Mouse (Mus musculus) Patski (cell line): ENCODE data around the gene Ndufa7. TPM values are rescaled to one million over a fixed set of nuclear protein-coding genes. Genes with fewer than 3 reads are reported as not detected.
A peak's percentile ranks its signal among the peaks of the same experiment; 100 is the strongest.
"Not testable (repeated sequence)": the region's sequence is repeated elsewhere in the genome, so short reads cannot be mapped to it uniquely, and the experiment has no call there.

Experiments used
- ATAC-seq: fragments of 100-300 bp; one replicate; pipeline ENCODE4 v1.8.0; 2021
- CTCF ChIA-PET: fragments of 350-600 bp; sonication (Branson Sonifier 250); formaldehyde crosslinking; loops from one replicate; lab custom pipeline; 2022; ENCODE audit warnings: inconsistent platforms; lab: Charles Lee
- POLR2A ChIA-PET: fragments of 350-600 bp; sonication (Branson Sonifier 250); formaldehyde crosslinking; loops from one replicate; lab custom pipeline; 2022; ENCODE audit warnings: antibody characterized with exemption, inconsistent platforms; lab: Charles Lee
- DNase-seq: peaks from one replicate; pipeline ENCODE4 v3.0.0-alpha.2; 2011; ENCODE audit warnings: low read depth, low spot score
- H3K27me3 ChIP-seq: fragments of 371-371 bp; one replicate; pipeline ENCODE4 v1.5.1; 2021
- CTCF ChIP-seq: fragments of 100-300 bp; IDR thresholded peaks from one replicate; pipeline ENCODE4 v1.5.1; 2021
- in situ Hi-C: fragments of 300-500 bp; cut with MboI; formaldehyde crosslinking; loops from 3 replicates; pipeline ENCODE4 v1.11.1; 2018; ENCODE audit warnings: low pct_unique_long_range_greater_than_20kb, mixed read lengths
- polyA plus RNA-seq: library from polyadenylated mRNA; unstranded; gene quantifications from one replicate; pipeline ENCODE4 v1.2.3, GENCODE M21; 2021

Gene Ndufa7
- polyA plus RNA-seq, 1 experiment from 2014 or later = 361 TPM

DNA sequence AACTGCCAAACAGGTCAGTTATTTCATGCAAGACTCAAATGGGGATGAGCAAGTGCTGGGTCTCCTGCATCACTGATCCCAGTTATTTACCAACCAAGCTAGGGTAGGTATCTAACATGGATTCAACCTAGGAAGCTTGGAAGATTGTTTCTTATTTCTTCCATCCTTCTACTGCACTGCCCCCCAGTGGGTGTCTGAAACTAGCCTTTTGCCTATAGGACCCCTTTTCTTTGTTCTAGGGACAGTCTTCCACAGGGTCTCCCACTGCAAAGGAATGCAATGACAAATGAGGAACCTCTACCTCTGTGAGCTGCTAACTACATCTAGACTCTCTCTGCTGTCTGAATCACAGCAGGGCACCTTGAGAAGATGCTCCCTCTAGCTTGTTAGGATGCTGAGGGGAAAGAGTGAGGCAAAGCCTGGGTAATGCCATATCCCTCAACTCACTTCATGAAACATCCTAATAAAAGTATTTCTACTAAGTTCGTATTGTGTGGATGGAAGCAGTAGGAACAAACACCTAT lies 1.9 kb upstream of the Ndufa7 start:
- DNase-seq (no peak), ATAC-seq (no peak)
- ChIA-PET POLR2A (interaction anchor here (0.5 kb wide), 1 partner anchor 1040 kb away, joined by 3 read pairs; no protein-coding TSS in a partner anchor), CTCF (interaction anchor here (1.9 kb wide), 1 partner anchor 9 kb away, joined by 4 read pairs; no protein-coding TSS in a partner anchor)
- no peak for TF ChIP-seq CTCF
- no peaks in the 10 kb centered on the region for H3K27me3 ChIP-seq
- in situ Hi-C loops = loop anchor here (10.0 kb wide), 1 partner anchor 288 kb away; no protein-coding TSS in a partner anchor

DNA sequence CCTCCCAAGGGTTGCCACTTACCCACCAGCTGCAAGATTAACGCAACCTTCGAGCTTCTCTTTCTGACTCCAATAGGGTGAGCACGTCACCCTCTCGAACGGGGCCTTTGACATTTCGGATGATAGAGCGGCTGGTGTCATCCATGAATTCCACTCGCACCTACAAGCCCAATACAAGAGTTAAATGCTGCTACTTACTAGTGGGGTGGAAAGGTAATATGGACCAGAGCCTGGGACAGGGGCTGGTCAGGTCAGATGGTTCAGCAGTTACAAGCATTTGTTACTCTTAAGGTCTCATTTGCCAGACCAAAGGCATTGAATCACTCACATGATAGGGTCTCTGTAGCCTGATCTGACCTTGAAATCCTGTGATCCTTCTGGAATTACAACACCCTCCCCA lies 1.2 kb upstream of the Ndufa7 start:
- H3K27me3 ChIP-seq, ATAC-seq, DNase-seq: not testable (repeated sequence)
- in situ Hi-C loops = loop anchor here (10.0 kb wide), 1 partner anchor 288 kb away; no protein-coding TSS in a partner anchor
- CTCF ChIA-PET = interaction anchor here (1.0 to 1.9 kb wide), 2 partner anchors 10 kb away, joined by 3 to 4 read pairs; no protein-coding TSS in a partner anchor
- POLR2A ChIA-PET = interaction anchor here (3.0 kb wide), 1 partner anchor 11 kb away, joined by 11 read pairs; no protein-coding TSS in a partner anchor

DNA sequence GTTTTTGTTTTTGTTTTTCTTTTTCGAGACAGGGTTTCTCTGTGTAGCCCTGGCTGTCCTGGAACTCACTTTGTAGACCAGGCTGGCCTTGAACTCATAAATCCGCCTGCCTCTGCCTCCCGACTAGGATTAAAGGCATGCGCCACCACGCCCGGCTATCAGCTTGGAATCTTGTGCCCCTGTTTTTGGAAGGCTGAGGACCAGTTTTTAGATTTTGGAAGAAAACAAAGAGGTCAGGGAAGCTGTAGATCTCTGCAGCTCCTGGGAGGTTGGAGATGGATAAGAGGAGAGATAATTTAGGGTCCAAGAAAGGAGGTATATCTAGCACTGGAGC lies 592 bp downstream of the Ndufa7 start:
- POLR2A ChIA-PET = interaction anchor here (0.6 to 3.0 kb wide), 4 partner anchors 12 to 120 kb away, joined by 3 to 11 read pairs (median 5); partner anchors contain the start of gene Cd320
- H3K27me3 ChIP-seq, CTCF ChIA-PET, ATAC-seq, DNase-seq: not testable (repeated sequence)
- in situ Hi-C loops = loop anchor here (5.0 to 10.0 kb wide), 2 partner anchors 290 to 383 kb away; no protein-coding TSS in a partner anchor

DNA sequence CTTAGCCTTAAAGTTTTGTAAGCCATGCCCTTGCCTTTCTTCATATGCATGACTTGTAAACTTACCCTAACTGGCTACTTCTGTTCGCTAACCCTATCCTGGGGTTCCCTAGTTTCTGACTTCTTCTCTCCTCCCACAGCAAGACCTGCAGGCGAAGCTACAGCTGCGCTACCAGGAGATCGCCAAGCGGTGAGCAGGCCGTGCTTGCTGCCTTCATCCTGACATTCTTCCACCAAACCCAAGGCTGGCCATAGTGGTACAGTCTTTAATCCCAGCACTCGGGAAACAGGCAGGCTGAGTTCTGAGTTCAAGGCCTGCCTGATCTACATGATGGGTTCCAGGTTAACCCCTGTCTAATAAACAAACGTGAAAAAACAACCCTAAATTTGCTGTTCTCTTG lies 1.1 kb downstream of the Ndufa7 start:
- ChIA-PET CTCF (interaction anchor here (1.9 kb wide), 1 partner anchor 12 kb away, joined by 6 read pairs; no protein-coding TSS in a partner anchor), POLR2A (interaction anchor here (0.6 to 3.0 kb wide), 4 partner anchors 13 to 120 kb away, joined by 3 to 11 read pairs (median 5); partner anchors contain the start of gene Cd320)
- no peak for TF ChIP-seq CTCF
- no peak for DNase-seq
- no peaks in the 10 kb centered on the region for H3K27me3 ChIP-seq
- in situ Hi-C loops = loop anchor here (5.0 to 10.0 kb wide), 2 partner anchors 291 to 383 kb away; no protein-coding TSS in a partner anchor
- no peak for ATAC-seq

DNA sequence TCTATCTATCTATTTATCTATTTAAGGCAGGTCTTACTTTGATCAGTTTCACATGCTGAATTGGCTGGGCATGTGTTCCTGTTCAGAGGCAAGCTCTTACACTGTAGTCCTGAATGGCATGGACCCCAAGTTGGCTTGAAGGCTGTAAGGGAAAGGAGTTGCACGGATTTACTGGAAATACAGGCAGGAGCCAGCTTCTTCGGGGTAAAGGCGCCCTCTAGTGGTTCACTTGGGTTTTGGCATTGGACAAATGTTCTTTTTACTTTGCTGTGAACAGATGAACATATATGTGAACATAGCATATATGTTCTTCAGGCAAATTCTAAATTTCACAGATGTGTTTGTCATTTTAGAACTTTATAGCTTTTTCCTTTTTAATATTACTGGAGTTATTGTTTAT lies 2.5 kb downstream of the Ndufa7 start:
- no peak for ATAC-seq
- H3K27me3 ChIP-seq = no peaks in the 10 kb centered on the region
- no peak for TF ChIP-seq CTCF
- ChIA-PET CTCF (interaction anchor here (0.7 to 4.6 kb wide), 11 partner anchors 14 to 863 kb away, joined by 3 to 18 read pairs (median 4); partner anchors contain the start of genes Cd320 and Kank3), POLR2A (no interaction called here)
- no peak for DNase-seq
- in situ Hi-C loops = loop anchor here (5.0 to 10.0 kb wide), 2 partner anchors 292 to 385 kb away; no protein-coding TSS in a partner anchor

DNA sequence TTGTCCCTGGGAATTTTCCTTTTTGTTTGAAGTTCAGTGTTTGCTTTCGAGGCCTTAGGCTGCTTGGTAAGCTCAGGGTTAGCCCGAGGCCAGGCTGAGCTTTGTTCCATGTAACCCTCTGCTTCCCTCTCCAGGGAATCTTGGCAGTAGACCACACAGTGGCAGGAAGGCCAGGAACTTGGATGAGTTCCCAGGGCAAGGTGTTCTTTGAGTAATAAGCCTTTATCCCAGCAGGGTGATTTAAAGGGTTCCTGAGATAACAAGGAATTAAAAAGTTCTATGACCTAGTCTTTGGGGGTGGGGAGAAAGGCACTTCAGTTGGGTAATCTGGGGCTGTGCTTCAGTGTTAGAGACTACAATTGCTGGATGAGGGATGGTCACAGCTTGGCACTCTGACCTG lies 4.5 kb downstream of the Ndufa7 start:
- ATAC-seq (peak; percentile 59), DNase-seq (peak; percentile 68)
- ChIA-PET POLR2A (no interaction called here), CTCF (interaction anchor here (1.3 to 4.6 kb wide), 2 partner anchors 12 to 50 kb away, joined by 4 to 18 read pairs; no protein-coding TSS in a partner anchor)
- no peaks in the 10 kb centered on the region for H3K27me3 ChIP-seq
- in situ Hi-C loops = loop anchor here (5.0 to 10.0 kb wide), 2 partner anchors 294 to 387 kb away; no protein-coding TSS in a partner anchor
- TF ChIP-seq CTCF = peak; percentile 5

DNA sequence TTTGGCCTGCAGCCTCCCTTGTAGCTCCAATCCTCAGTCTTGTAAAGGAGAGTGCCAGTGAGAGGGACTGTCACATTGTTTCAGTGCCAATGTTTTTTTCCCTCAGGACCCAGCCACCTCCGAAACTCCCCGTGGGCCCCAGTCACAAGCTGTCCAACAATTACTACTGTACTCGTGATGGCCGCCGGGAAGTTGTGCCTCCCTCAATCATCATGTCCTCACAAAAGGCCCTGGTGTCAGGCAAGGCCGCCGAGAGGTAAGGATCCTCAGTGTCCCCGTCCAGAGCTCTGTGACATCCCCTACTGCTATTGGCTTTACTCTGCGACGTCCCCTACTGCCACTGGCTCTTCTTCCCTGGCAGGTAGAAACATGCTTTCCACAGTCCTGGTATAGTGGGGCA lies 5.2 kb downstream of the Ndufa7 start:
- no peak for TF ChIP-seq CTCF
- H3K27me3 ChIP-seq = no peaks in the 10 kb centered on the region
- DNase-seq = no peak
- ChIA-PET POLR2A (interaction anchor here (1.2 kb wide), 1 partner anchor 13 kb away, joined by 3 read pairs; the partner anchor contains the start of gene Cd320), CTCF (interaction anchor here (1.2 to 4.6 kb wide), 3 partner anchors 11 to 51 kb away, joined by 3 to 18 read pairs (median 4); no protein-coding TSS in a partner anchor)
- in situ Hi-C loops = loop anchor here (5.0 to 10.0 kb wide), 2 partner anchors 295 to 387 kb away; no protein-coding TSS in a partner anchor
- ATAC-seq = no peak

DNA sequence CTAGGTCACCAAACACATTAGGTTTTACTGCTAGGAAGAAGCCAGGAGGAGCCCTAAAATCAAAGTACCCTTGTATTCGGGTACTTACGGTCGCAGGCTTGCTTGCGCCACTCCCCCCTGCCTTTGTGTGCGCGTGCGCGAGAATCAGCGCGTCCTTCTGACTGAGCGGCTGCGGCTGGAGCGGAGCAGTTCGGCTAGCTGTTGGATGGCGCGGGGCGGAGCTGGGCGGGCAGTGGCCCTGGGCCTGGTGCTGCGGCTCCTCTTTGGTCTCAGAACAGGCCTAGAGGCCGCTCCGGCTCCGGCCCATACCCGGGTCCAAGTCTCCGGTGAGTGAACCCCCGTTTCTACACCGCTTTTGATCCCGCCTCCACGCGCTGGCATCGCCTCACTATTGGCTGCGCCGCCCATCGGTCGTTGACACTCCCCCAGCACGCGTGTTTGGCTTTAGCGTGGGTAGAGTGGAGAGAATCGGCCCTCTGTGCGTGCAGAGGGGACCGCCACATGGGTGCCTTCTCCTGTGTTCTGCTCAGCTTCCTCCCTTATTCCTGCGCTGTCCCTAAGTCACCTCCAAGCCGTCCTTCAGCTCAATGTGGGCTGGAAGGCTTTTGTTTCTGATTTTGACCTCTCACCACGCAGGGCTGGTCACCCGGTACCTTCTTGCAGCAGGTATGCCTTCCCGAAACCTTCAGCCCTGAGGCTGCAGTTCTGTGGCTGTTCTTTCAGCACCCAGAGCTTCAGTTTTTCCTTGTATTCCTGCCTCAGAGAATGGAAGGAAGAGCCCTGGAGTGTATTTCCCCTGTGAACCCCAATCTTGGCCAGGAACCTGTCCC lies 18.8 kb downstream of the Ndufa7 start, which contains the start of gene Cd320:
Cd320 (plus strand) TSS at position 126 of the 830 bp plus-strand sequence.
- CTCF ChIA-PET = interaction anchor here (0.6 to 1.3 kb wide), 2 partner anchors 9 to 17 kb away, joined by 3 read pairs; no protein-coding TSS in a partner anchor
- ATAC-seq (peak; percentile 92), DNase-seq (peak; percentile 61)
- in situ Hi-C loops = no loop called here
- POLR2A ChIA-PET = interaction anchor here (0.9 to 1.8 kb wide), 2 partner anchors 13 to 18 kb away, joined by 3 to 6 read pairs; partner anchors contain the start of genes Ndufa7 and Rps28
- H3K27me3 ChIP-seq = no peaks in the 10 kb centered on the region
- TF ChIP-seq CTCF = no peak

DNA sequence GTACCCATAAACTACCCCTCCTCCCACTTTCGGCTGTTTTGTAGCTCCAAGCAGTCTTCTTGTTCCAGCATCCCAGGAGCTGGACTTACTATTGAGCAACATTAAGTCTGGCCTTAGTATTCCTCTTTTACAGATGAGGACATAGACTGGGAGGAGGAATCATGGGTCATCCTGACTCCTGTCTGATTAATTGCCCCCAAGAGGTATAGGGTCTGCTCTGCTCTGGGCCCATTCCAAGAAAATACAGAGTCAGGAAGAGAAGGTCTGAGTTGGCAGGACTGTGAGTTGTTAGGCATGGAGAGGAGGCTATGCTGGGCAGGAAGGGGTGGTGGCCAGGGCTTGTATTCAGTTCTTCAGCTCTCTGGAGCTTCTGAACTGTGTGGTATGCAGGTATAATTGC lies 19.8 kb downstream of the Ndufa7 start:
- in situ Hi-C loops = no loop called here
- POLR2A ChIA-PET = interaction anchor here (0.6 to 1.8 kb wide), 2 partner anchors 9 to 19 kb away, joined by 4 to 6 read pairs; partner anchors contain the start of genes Ndufa7 and Rps28
- TF ChIP-seq CTCF = no peak
- H3K27me3 ChIP-seq = no peaks in the 10 kb centered on the region
- ATAC-seq (no peak), DNase-seq (no peak)
- CTCF ChIA-PET = interaction anchor here (0.9 to 1.3 kb wide), 2 partner anchors 8 to 21 kb away, joined by 3 read pairs; no protein-coding TSS in a partner anchor

DNA sequence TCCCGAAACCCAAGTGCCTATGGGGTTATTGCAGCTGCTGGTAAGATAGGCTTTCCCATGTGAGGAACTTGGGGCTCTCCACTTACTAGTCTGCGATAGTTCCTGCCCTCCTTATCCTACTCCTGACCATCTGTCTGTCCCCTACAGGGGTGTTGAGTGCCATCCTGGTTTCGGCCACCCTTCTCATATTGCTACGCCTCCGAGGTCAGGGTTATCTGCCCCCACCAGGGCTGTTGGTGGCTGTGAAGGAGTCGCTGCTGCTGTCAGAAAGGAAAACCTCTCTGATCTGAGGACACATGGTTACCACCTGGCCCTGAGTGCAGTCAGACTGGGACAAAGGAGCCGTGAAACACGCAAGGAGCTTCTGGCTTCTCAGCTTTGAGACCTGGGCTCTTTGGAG lies 23.8 kb downstream of the Ndufa7 start:
- in situ Hi-C loops = no loop called here
- no peak for DNase-seq
- ChIA-PET CTCF (no interaction called here), POLR2A (no interaction called here)
- no peak for ATAC-seq
- TF ChIP-seq CTCF = no peak
- no peaks in the 10 kb centered on the region for H3K27me3 ChIP-seq
